Mouse (Mus musculus): ENCODE measurements at regions not wholly inside any gene's neighbourhood (a gene's known extent, or its start where the extent isn't known, plus 50 kb on each side); places are given as distances from the start of the nearest gene placed in this dataset.
A peak's percentile ranks its signal among the peaks of the same experiment; 100 is the strongest.

- peak in 1 of 2 experiments; percentile 28 for DNase-seq (ENCODE audit: low spot score in 2 of 2)
These were observed 258.1 kb upstream of the Nt5e start for GRCm38 (mm10) chr9:88068881-88069304.

- DNase-seq (ENCODE audit: low spot score in 2 of 2) = no peak
These were observed 257.2 kb upstream of the Nt5e start for GRCm38 (mm10) chr9:88069834-88070233.

GRCm38 (mm10) chr9:88073165-88073564, 253.8 kb upstream of the Nt5e start:
- DNase-seq (ENCODE audit: low spot score in 2 of 2) = peak in 1 of 2 experiments; percentile 56

- no peak for DNase-seq (ENCODE audit: low spot score in 2 of 2)
These were observed 253.4 kb upstream of the Nt5e start for GRCm38 (mm10) chr9:88073579-88073978.

- DNase-seq (ENCODE audit: low spot score in 2 of 2) = no peak
These were observed 244.0 kb upstream of the Nt5e start for GRCm38 (mm10) chr9:88082931-88083479.

GRCm38 (mm10) chr9:88085181-88085816, 241.7 kb upstream of the Nt5e start:
- no peak for DNase-seq (ENCODE audit: low spot score in 2 of 2)

GRCm38 (mm10) chr9:88085866-88086265, 241.1 kb upstream of the Nt5e start:
- DNase-seq (ENCODE audit: low spot score in 2 of 2) = no peak

- no peak for DNase-seq (ENCODE audit: low spot score in 2 of 2)
These were observed 235.0 kb upstream of the Nt5e start for GRCm38 (mm10) chr9:88091781-88092527.

- no peak for DNase-seq (ENCODE audit: low spot score in 2 of 2)
These were observed 234.4 kb upstream of the Nt5e start for GRCm38 (mm10) chr9:88092561-88092960.

- no peak for DNase-seq (ENCODE audit: low spot score in 2 of 2)
These were observed 213.9 kb upstream of the Nt5e start for GRCm38 (mm10) chr9:88113094-88113493.

GRCm38 (mm10) chr9:88120536-88120935, 206.5 kb upstream of the Nt5e start:
- DNase-seq (ENCODE audit: low spot score in 2 of 2) = no peak

- peak in 1 of 2 experiments; percentile 8 for DNase-seq (ENCODE audit: low spot score in 2 of 2)
These were observed 205.9 kb upstream of the Nt5e start for GRCm38 (mm10) chr9:88120963-88121570.

- peak in 1 of 2 experiments; percentile 6 for DNase-seq (ENCODE audit: low spot score in 2 of 2)
These were observed 202.5 kb upstream of the Nt5e start for GRCm38 (mm10) chr9:88124322-88125005.

GRCm38 (mm10) chr9:88163025-88163780, 163.8 kb upstream of the Nt5e start:
- no peak for DNase-seq (ENCODE audit: low spot score in 2 of 2)

- DNase-seq (ENCODE audit: low spot score in 2 of 2) = no peak
These were observed 149.3 kb upstream of the Nt5e start for GRCm38 (mm10) chr9:88177575-88178254.

- DNase-seq (ENCODE audit: low spot score in 2 of 2) = no peak
These were observed 145.6 kb upstream of the Nt5e start for GRCm38 (mm10) chr9:88181189-88181994.

GRCm38 (mm10) chr9:88207378-88207777, 119.6 kb upstream of the Nt5e start:
- DNase-seq (ENCODE audit: low spot score in 2 of 2) = no peak

GRCm38 (mm10) chr9:88208022-88208421, 119.0 kb upstream of the Nt5e start:
- DNase-seq (ENCODE audit: low spot score in 2 of 2) = no peak

GRCm38 (mm10) chr9:88214758-88215157, 112.2 kb upstream of the Nt5e start:
- DNase-seq (ENCODE audit: low spot score in 2 of 2) = no peak

GRCm38 (mm10) chr9:88220360-88220759, 106.6 kb upstream of the Nt5e start:
- DNase-seq (ENCODE audit: low spot score in 2 of 2) = no peak
